Mouse (Mus musculus): ENCODE measurements around the gene Sept12.

Sept12 gene

DNA sequence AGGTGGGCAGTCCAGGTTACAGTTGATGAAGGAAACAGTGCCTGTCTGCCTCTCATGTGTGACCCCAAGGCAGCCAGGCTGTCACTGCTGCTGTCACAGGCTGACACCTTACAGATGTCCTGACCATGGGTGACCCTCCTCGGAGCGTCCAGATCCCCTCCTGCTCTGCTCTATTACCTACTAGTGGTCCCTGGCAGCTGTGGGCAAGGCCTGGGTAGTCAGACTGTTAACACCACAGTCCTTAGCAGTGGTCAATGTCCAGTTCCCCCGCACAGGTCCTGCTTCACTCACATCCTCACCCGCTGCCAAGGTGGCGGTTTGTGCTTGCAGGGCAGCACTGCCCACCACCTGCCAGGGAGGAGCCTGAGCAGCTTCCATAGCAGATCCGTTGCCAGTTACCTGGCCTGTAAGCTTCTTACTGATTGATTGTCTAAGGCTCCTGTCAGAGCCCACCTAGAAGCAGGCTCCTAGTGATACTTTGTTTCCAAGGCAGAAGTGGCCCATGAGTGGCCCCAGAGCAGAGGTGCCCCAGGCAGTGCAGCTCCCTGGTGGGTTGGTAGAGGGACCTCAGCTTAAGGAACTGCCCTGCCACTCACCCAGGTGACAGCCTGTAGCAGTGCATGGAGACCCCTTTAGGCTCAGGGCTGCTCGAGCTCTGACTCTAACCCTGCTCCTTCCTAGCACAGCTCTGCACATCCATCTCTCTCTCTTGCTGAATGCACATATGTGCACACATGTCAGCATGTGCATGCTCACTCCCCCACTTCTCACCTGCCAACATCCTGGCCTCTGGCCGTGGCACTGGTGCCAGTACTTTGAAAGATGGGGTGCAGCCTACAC, 60.1 kb downstream of the Sept12 start:
- no peak for DNase-seq (ENCODE audit: low spot score)
